Mouse (Mus musculus) small intestine, adult 2 months (tissue): ENCODE results near the gene Snap23. TPM values are rescaled to one million over a fixed set of nuclear protein-coding genes. Genes with fewer than 3 reads are reported as not detected.

Source experiments
- H3K27ac ChIP-seq: fragments of 200-500 bp; 2 replicates; pipeline ENCODE4 v1.5.1; 2012; ENCODE audit warnings: low read depth, low read length, control low read depth, inconsistent platforms; ENCODE audit not compliant: insufficient read depth
- H3K27me3 ChIP-seq: fragments of 200-500 bp; 2 replicates; pipeline ENCODE4 v1.6.1; 2012; ENCODE audit warnings: mild to moderate bottlenecking, moderate library complexity, low read length, inconsistent platforms; ENCODE audit not compliant: control insufficient read depth, insufficient read depth
- H3K36me3 ChIP-seq: fragments of 200-500 bp; 2 replicates; pipeline ENCODE4 v1.6.1; 2012; ENCODE audit warnings: mild to moderate bottlenecking, low read length, control low read depth, inconsistent platforms; ENCODE audit not compliant: control insufficient read depth, insufficient read depth
- H3K4me1 ChIP-seq: fragments of 200-500 bp; 2 replicates; pipeline ENCODE4 v1.6.1; 2012; ENCODE audit warnings: low read length, inconsistent platforms, mixed read lengths; ENCODE audit not compliant: control insufficient read depth, insufficient read depth, insufficient read length
- H3K4me3 ChIP-seq: fragments of 200-500 bp; 2 replicates; pipeline ENCODE4 v1.5.1; 2012; ENCODE audit warnings: low read depth, mild to moderate bottlenecking, control low read depth, inconsistent platforms, low read length, moderate library complexity
- CTCF ChIP-seq: fragments of 200-500 bp; IDR thresholded peaks from 2 replicates; pipeline ENCODE4 v1.5.1; 2012; ENCODE audit warnings: low read depth, mild to moderate bottlenecking, control low read depth, inconsistent platforms, low read length, moderate library complexity, mixed read lengths; ENCODE audit not compliant: insufficient replicate concordance, insufficient read length; ENCODE audit errors: extremely low read depth
- POLR2A ChIP-seq: fragments of 200-500 bp; IDR thresholded peaks from 2 replicates; pipeline ENCODE4 v1.6.1; 2012; ENCODE audit warnings: low read depth, mild to moderate bottlenecking, control low read depth, inconsistent platforms, low read length, moderate library complexity
- WGBS: fragments of 180-500 bp; shearing (Covaris S2); methylation state at CpG from one replicate; pipeline ENCODE4 v1.1.7; 2018; 5-methylcytosine and 5-hydroxymethylcytosine counted together
- polyA plus RNA-seq: library from polyadenylated mRNA; depleted of rRNA; stranded (reverse); fragments of >200 nt; gene quantifications from 2 replicates; pipeline ENCODE4 v1.2.3, GENCODE M21; 2012; rRNA removed

Snap23 gene
- polyA plus RNA-seq, 1 experiment, result 3.6 TPM

GRCm38 (mm10) chr2:120631521-120631920 lies 64.0 kb downstream of the Snap23 start:
- no peak overlapping the region for H3K4me3 ChIP-seq
- TF ChIP-seq POLR2A, result no peak
- H3K36me3 ChIP-seq, result no peaks in the 10 kb centered on the region
- no peak overlapping the region for H3K27ac ChIP-seq
- 12% methylated on average over 2 of the region's 2 CpGs for WGBS
- no peaks in the 10 kb centered on the region for H3K27me3 ChIP-seq
- peaks cover 5% of the 10 kb centered on the region for H3K4me1 ChIP-seq

DNA sequence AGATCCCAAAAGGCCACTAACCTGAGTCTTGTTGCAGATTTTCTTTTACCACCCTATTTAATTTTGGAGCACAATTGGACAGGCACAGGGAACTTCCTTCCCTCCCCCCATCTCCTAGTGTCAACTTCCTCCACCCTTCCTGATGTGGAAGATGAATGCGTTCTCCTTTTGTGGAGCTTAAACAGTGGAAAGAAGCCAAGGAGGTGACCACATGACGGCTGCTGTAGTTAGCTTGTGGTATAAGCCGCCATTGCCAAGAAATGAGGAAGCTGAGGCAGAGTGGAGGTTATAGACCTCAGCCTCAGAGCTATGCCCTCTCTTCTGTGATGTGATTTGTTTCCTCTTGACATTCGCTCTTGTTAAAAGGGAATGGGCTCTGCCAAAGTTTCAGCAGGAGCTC lies 64.5 kb downstream of the Snap23 start:
- Histone ChIP-seq H3K4me1 (peaks cover 5% of the 10 kb centered on the region), H3K4me3 (no peak overlapping the region), H3K36me3 (no peaks in the 10 kb centered on the region), H3K27ac (no peak overlapping the region), H3K27me3 (no peaks in the 10 kb centered on the region)
- 27% methylated on average over 4 of the region's 4 CpGs for WGBS
- no peak for TF ChIP-seq CTCF
- no peak for TF ChIP-seq POLR2A

GRCm38 (mm10) chr2:120640835-120641234 lies 73.4 kb downstream of the Snap23 start:
- no peaks in the 10 kb centered on the region for H3K36me3 ChIP-seq
- H3K4me3 ChIP-seq, result no peak overlapping the region
- WGBS, result 75% methylated on average over 8 of the region's 8 CpGs
- no peak overlapping the region for H3K27ac ChIP-seq
- H3K4me1 ChIP-seq, result no peaks in the 10 kb centered on the region
- H3K27me3 ChIP-seq, result no peaks in the 10 kb centered on the region
- TF ChIP-seq POLR2A (no peak), CTCF (no peak)

- WGBS, result 66% methylated on average over 7 of the region's 7 CpGs
- no peak for TF ChIP-seq CTCF
- TF ChIP-seq POLR2A, result no peak
- Histone ChIP-seq H3K27me3 (no peaks in the 10 kb centered on the region), H3K4me3 (no peak overlapping the region), H3K4me1 (no peaks in the 10 kb centered on the region), H3K27ac (no peak overlapping the region), H3K36me3 (no peaks in the 10 kb centered on the region)
Measured at GRCm38 (mm10) chr2:120643836-120644235, 76.4 kb downstream of the Snap23 start.

DNA sequence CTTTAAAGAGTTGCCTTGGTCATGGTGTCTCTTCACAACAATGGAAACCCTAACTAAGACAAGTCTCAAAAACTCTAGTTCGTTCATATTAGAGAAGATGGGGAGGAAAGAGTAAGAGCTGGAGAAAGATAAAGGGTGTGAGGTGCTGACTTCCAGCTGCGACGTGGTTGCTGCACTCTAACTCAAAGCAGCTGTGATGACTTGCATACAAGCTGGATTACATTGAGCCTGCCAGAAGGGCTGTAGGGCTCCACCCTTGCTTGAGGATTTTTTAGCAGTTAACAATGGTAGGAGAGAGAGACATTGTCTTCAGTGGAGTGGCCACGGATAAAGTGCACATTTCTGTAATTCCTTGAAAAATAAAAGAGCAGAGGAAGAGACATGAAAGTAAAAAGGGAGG lies 79.3 kb downstream of the Snap23 start:
- no peak for TF ChIP-seq CTCF
- no peak for TF ChIP-seq POLR2A

More for the DNA sequence above, 79.3 kb downstream of the Snap23 start:
- 69% methylated on average over 4 of the region's 4 CpGs for WGBS
- H3K4me3 ChIP-seq, result no peak overlapping the region
- H3K27me3 ChIP-seq, result no peaks in the 10 kb centered on the region
- H3K4me1 ChIP-seq, result no peaks in the 10 kb centered on the region
- no peak overlapping the region for H3K27ac ChIP-seq
- no peaks in the 10 kb centered on the region for H3K36me3 ChIP-seq

Other genes starting within 250 kb of the Snap23 start
- 8.1 and 12.8 TPM in 2 replicates for gene Vps39, start 214.5 kb upstream of the Snap23 start, polyA plus RNA-seq
- 4.6 and 10.5 TPM in 2 replicates for gene Ganc, start 163.8 kb upstream of the Snap23 start, polyA plus RNA-seq
- gene Tmem87a, start 163.6 kb upstream of the Snap23 start, polyA plus RNA-seq, result 1.4 and 2.7 TPM in 2 replicates
- gene Capn3, start 111.7 kb upstream of the Snap23 start, polyA plus RNA-seq, result 0.76 and 1.3 TPM in 2 replicates
- gene Zfp106, start 3.8 kb upstream of the Snap23 start, polyA plus RNA-seq, result 24.0 and 39.1 TPM in 2 replicates
- gene Haus2, start 41.7 kb downstream of the Snap23 start, polyA plus RNA-seq, result 0.53 and 1.6 TPM in 2 replicates
- 4.3 and 13.1 TPM in 2 replicates for gene Lrrc57, start 41.8 kb downstream of the Snap23 start, polyA plus RNA-seq
- 1.2 and 2.1 TPM in 2 replicates for gene Stard9, start 61.5 kb downstream of the Snap23 start, polyA plus RNA-seq